Mouse (Mus musculus) heart, postnatal 0 days (tissue): Measurements from ENCODE around the gene Gm13697.

Source experiments
- CTCF ChIP-seq: IDR thresholded peaks from 2 replicates; pipeline ENCODE4 v1.5.1; 2016; ENCODE audit warnings: antibody characterized with exemption, control low read depth, low read depth
- EP300 ChIP-seq: IDR thresholded peaks from 2 replicates; pipeline ENCODE4 v1.6.1; 2016; ENCODE audit warnings: antibody characterized with exemption, low read depth

GRCm38 (mm10) chr2:84009818-84010217, 25.3 kb downstream of the Gm13697 start:
- no peak for TF ChIP-seq CTCF
- TF ChIP-seq EP300 = no peak
